Mouse (Mus musculus) T-helper 1 cell (primary cell): ENCODE measurements at regions not wholly inside any gene's neighbourhood (a gene's known extent, or its start where the extent isn't known, plus 50 kb on each side); places are given as distances from the start of the nearest gene placed in this dataset.

Experiments
- in situ Hi-C: fragments of 300-600 bp; cut with MboI, MseI; formaldehyde crosslinking; loops from one replicate; pipeline ENCODE4 v1.15.1; 2025; ENCODE audit warnings: high pct_unique_total_duplicates

DNA sequence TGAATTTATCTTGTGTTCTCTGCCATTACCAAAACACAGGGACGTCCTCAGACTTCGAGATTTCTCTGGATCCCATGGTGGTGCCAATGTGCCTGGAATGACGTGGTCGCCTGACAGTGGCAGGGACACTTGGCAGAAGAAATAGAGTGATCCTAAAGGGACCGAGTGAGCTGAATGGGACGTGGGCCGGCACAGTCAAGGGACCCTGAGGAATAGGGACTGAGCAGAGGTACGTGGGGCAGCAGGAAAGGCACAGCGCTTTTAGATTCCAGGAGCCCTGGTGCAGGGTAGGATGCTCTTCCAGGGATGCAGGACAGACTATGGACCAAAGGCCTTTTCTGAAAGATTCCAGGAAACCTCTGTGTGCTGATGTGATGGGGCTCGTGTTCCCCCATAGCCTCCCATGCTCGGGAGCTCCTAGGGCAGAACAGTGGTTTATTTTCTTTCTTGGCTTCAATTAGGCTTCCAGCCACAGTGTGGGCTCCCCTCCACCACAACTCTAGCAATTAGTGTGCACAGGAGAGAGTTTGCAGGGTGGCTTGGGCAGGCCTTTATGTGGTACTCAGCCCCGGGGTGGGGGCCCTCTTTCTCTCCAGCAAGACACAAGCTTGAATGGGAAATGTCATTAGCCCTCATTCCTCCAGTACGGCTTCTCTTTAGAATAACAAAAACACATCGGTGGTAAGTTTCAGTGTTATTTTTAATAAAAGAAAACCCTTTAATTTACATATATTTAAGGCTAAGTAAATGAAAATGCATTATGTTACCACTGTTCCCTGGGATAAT is 143.0 kb upstream of the A230072I06Rik start:
- in situ Hi-C loops, result no loop called here

- in situ Hi-C loops, result no loop called here
Measured at GRCm38 (mm10) chr8:12136178-12136455, 142.5 kb upstream of the A230072I06Rik start.

DNA sequence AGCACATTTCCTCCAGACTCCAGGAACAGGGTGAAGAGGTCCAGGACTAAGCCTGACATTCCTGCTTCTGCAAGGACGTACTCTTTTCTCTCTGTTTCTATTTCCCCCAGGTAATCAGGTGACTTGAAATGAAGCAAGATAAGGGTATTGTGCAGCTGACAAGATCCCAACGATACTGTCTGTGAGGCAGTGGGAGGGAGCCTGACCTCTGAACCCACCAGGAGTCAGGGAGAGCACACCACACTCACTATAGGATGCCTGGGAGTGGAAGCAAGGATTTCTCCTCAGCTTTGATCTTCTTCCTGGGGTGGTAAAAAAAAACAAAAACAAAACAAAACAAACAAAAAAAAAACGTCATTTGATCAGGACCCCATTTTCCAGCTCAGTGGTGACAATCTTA is 141.1 kb upstream of the A230072I06Rik start:
- in situ Hi-C loops, result no loop called here

DNA sequence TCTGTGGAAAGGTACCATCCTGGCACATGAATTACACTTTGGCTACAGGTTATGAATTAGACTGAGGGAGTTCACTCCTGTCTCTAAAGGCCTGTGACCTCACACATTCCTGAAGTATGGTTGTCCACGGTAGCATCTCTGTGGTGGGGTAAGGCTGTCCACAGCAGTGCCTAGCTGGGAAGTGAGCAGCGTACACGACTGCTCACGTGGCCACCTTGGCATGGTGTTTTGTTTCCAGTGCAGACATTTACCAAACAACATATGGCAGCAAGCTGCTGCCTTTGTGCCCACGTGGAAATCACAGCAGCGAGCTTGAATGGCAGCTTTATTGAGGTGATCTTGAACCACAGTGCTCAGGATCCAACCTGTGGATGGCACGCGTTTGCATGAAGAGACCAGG is 140.7 kb upstream of the A230072I06Rik start:
- in situ Hi-C loops, result no loop called here

GRCm38 (mm10) chr8:12151679-12152078 is 126.9 kb upstream of the A230072I06Rik start:
- in situ Hi-C loops, result no loop called here

- in situ Hi-C loops, result no loop called here
Measured at GRCm38 (mm10) chr8:12152825-12153224, 125.8 kb upstream of the A230072I06Rik start.

DNA sequence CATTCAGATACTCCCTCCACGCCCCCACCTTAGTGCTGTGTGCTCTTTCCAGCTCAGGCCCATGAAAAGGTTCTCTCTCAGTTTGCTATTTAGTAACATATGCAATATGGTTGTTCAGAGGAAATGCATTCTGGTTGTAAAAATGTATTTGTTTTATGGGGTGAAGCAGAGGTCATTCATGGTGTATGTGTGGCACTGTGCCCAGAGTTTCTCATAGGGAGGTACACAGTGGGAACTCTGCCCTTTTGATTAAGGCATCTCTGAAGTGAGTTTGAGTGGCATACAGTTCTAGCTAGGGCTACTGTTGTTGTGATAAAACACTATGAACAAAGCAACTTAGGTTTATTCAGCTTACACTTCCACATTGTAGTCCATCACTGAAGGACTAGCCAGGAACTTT is 121.7 kb upstream of the A230072I06Rik start:
- in situ Hi-C loops, result no loop called here

DNA sequence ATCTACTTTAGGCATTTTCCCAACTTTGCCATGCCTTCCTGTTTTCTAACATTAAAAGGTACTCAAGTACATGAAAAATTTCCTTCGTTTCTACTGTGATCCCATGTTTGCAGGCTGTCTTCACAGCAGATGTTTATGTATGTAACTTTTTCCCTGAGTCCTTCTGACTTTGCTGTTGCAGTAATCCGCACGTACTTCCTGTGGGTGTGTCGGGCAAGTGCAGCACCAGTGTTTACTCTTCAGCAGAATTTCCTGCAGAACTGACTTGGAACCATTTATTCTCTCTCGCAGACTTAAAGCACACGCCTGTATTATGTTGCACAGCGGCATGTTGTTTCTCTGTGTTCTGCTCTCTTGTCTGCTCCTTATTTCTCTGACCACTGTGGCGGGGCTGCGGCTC is 120.4 kb upstream of the A230072I06Rik start:
- in situ Hi-C loops, result no loop called here

- in situ Hi-C loops, result no loop called here
Measured at GRCm38 (mm10) chr8:12162921-12163705, 115.5 kb upstream of the A230072I06Rik start.

DNA sequence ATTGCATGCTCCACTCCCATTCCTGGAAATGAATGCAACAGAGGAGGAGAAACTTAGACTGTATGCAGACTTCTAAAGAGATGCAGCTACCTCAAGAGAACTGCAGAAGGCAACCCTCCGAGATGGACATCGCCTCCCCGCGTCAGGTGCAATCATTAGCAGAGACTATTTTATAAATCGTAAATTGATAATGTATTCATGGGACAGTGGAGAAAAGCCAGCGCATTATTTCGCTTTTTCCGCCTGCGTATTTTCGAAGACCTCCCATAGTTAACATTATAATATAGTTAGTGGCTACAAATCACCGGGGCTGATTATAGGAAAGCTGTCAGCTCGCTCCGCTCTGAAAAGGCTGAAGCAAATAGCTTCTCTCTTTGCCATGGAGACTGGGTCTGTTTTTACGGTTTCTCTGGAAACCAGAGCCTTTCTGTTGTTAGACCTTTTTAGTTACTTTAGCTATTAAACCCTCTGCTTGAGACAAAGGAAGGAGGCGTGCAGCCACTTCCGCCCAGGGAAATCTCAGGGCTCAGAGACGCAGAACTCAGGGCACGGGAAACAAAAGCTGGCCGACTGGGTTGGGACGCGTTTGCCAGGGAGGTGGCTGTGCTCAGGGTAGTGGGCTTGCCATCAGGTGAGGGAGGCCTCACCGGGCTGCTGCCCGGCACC is 113.0 kb upstream of the A230072I06Rik start:
- in situ Hi-C loops, result no loop called here

GRCm38 (mm10) chr8:12171788-12172187 is 106.8 kb upstream of the A230072I06Rik start:
- in situ Hi-C loops, result no loop called here

DNA sequence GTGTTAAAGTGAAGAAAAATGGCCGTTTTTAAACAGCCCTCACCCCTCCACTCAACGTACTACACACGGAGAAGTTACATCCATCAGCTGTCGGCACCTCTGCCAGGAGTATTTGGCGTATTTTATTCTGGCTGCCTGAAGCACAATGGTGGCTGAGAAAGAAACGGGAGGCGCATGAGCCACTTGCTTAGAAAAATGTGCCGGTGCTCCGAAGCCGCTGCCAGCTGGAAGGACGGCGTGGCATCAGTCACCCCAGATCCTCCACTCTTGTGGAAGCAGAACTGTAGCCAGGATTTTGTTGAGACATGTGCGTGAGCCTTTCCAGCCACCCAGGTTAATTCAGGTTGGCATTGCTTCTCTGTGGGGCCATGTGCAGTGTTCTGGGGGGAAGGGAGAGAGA is 103.1 kb upstream of the A230072I06Rik start:
- in situ Hi-C loops, result no loop called here

DNA sequence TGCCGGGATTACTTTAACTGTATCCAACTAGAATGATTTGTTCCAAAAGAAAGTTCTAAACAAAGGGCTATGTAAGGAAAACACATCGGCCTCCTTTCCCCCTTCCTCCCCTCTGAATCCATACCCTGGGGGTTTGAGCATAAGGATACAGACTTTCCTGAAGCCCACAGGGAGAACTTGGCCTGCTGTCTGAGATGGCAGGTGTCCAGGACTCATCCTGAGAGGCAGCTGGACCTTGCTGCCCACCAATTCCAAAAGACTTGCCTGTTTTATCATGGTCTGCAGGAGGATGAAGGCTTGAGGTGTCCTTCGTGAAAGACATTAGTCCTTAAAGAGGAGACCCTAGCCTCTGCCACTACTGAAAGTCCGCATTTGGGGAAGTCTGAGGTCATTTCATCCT is 94.0 kb upstream of the A230072I06Rik start:
- in situ Hi-C loops, result loop anchor here (5.0 kb wide), 1 partner anchor 48 kb away; no protein-coding TSS in a partner anchor

- in situ Hi-C loops, result loop anchor here (5.0 kb wide), 1 partner anchor 45 kb away; no protein-coding TSS in a partner anchor
Measured at GRCm38 (mm10) chr8:12187366-12187765, 91.3 kb upstream of the A230072I06Rik start.

DNA sequence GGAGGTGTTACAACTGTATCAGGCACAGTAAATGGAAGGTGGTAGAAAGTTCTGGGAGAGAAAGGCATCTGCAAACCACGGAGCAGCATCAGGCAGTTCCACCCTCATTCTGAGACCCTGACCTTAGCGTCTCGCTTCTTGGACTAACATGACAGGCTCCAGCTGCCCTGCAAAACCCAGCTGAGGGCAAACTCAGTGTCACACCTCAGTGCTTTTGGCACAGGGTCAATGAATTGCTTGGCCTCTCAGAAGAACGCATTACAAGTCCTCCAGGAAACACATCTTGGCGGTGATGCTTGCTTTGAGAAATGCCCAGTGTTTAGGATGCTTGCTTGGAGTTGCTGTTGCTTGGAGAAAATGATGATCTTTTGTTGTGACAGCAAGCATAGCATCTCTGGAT is 90.2 kb upstream of the A230072I06Rik start:
- in situ Hi-C loops, result loop anchor here (5.0 kb wide), 1 partner anchor 44 kb away; no protein-coding TSS in a partner anchor

- in situ Hi-C loops, result loop anchor here (5.0 kb wide), 1 partner anchor 43 kb away; no protein-coding TSS in a partner anchor
Measured at GRCm38 (mm10) chr8:12188960-12189359, 89.7 kb upstream of the A230072I06Rik start.

- in situ Hi-C loops, result no loop called here
Measured at GRCm38 (mm10) chr8:12192006-12192405, 86.6 kb upstream of the A230072I06Rik start.

DNA sequence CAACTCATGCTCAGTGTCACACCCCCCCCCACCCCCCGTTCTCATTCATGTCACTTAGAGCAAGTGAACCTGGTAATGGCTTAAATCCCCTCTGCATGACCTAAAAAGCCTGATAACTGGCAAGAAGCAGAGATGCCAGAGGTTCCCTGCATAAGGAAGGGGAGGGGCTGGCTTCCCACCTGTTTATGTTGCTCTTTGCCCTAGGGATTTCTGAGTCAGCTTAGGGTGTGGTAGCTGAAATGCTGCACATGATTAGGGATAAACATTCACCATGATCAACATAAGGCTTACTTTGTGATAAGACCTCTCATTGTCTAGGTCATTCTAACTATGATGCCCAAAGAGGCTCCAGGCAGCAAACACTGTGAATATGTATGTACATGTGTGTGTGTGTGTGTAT is 72.7 kb upstream of the A230072I06Rik start:
- in situ Hi-C loops, result no loop called here

DNA sequence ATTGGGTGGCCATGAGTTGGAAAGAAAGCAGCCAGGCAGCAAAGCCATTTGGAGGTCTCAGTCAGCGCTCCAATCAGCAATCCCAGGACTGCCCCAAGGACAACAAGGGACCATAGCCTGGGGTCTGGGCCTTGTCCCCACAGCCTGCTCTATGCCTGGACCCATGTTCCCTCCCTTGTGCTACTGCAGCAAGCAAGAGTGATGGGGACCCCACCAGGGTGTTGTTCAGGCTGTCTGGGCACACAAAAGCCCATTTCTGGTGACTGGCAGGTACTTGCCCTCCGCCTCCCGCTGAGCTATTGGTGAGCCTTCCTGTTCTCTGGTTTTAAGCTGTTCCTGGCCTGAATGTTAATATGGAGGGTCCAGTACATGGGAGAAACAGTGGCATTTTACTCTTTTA is 71.2 kb upstream of the A230072I06Rik start:
- in situ Hi-C loops, result no loop called here

DNA sequence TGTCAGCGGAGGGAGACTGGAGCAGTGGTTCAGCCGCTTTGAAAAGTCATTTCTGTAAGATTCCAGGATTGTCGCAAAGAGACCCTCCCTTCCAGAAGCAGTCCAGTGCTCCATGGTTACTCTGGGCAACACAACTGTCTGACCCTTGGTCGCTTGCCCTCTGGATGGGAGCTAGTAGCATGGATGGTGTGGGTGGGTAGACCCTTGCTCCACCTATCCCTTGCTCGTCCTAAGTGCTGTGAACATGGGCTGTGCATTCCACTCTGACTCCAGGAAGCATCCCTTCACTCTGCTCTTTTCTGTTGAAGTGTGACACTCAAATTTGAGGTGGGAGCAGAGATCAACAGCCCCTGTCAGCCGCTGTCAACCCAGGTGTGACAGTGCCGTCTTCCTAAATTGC is 64.8 kb upstream of the A230072I06Rik start:
- in situ Hi-C loops, result no loop called here

GRCm38 (mm10) chr8:12214205-12215019 is 64.2 kb upstream of the A230072I06Rik start:
- in situ Hi-C loops, result no loop called here

GRCm38 (mm10) chr8:12221506-12221905 is 57.1 kb upstream of the A230072I06Rik start:
- in situ Hi-C loops, result no loop called here
